Comparison of ENCODE assay signal across 11 mouse cellular contexts in genomic region chr2:85131724-85132123, GRCm38 (mm10). TPM values are rescaled to one million over a fixed set of nuclear protein-coding genes. Genes with fewer than 3 reads are reported as not detected.
A peak's percentile ranks its signal among the peaks of the same experiment; 100 is the strongest.
DNase-seq lines count a peak whose midpoint lies in the region; ATAC-seq lines count a peak whose summit lies in the region.
"Had no signal": no experiment of that assay in that cellular context is flagged by ENCODE, and none has a peak within 500 bp of the region (broad histone marks: within the 10 kb centered on the region; RNA-seq: fewer than 3 reads in every experiment).

No protein-coding gene starts in this region.

- no peak overlapping the region for H3K4me3 ChIP-seq in limb, embryonic 15.5 days
- no peak overlapping the region for H3K4me3 ChIP-seq in limb, embryonic 10.5 days
- H3K4me3 ChIP-seq: left cerebral cortex, adult 2 months had no signal

- 0 out of 2 replicates have a peak, but pooled peaks cover 1% of the 10 kb centered on the region for H3K27me3 ChIP-seq in limb, embryonic 15.5 days
- peaks cover 6% of the 10 kb centered on the region; the same call in 1 of the 2 replicates for H3K27me3 ChIP-seq in limb, embryonic 10.5 days (ENCODE audit: low read depth, poor library complexity, severe bottlenecking)

- ATAC-seq in limb, embryonic 15.5 days (ENCODE audit: insufficient number of reproducible peaks, low FRiP score, low TSS enrichment, low read depth): peak; percentile 56; the same call in 1 of the 2 replicates
- ATAC-seq in erythroid progenitor cell, adult 5-6 weeks (replicated peaks; ENCODE audit: low FRiP score, poor library complexity, severe bottlenecking): 0 out of 2 replicates have a peak, but pooled peaks have one; percentile 17

- H3K9me3 ChIP-seq in limb, embryonic 15.5 days: no peaks in the 10 kb centered on the region
- H3K9me3 ChIP-seq in limb, embryonic 10.5 days (replicated peaks): no peaks in the 10 kb centered on the region

- H3K27ac ChIP-seq in limb, embryonic 15.5 days: no peak overlapping the region
- H3K27ac ChIP-seq in limb, embryonic 10.5 days: no peak overlapping the region
- H3K27ac ChIP-seq: left cerebral cortex, adult 2 months had no signal

- H3K4me1 ChIP-seq in limb, embryonic 15.5 days: no peaks in the 10 kb centered on the region
- H3K4me1 ChIP-seq in limb, embryonic 10.5 days: peaks cover 23% of the 10 kb centered on the region

- no peak overlapping the region for H3K4me2 ChIP-seq in limb, embryonic 15.5 days

- intact Hi-C loops in heart, postnatal 25 days (cut with DNase I): no loop called here

- peak; percentile 96 for DNase-seq in heart, adult 11 months
- DNase-seq in heart, postnatal 25 days (ENCODE audit: low spot score): no peak
- DNase-seq in limb, embryonic 10.5 days (ENCODE audit: low spot score): no peak
- DNase-seq in lung, postnatal 4 days: peak; percentile 35 to 76
- DNase-seq in urinary bladder, postnatal 25 days (ENCODE audit: low spot score): no peak
- DNase-seq in adipocyte (ENCODE audit: low spot score): no peak
- DNase-seq: adrenal gland, adult 2 months; cerebellum, adult 11-12 months had no signal

- WGBS in limb, embryonic 15.5 days: 0% methylated on average over 1 of the region's 1 CpGs
- 4% methylated on average over 1 of the region's 1 CpGs for WGBS in limb, embryonic 10.5 days

- H3K9ac ChIP-seq in limb, embryonic 15.5 days: no peak overlapping the region

- H3K36me3 ChIP-seq in limb, embryonic 15.5 days: no peaks in the 10 kb centered on the region
- H3K36me3 ChIP-seq in limb, embryonic 10.5 days: no peaks in the 10 kb centered on the region

RNA-seq across cellular contexts. Expression of gene Aplnr, which starts 4.3 kb away (rescaled TPM):
- 10 to 100 TPM; 48.6 to 54.3 TPM for total RNA-seq in heart, postnatal 25 days (2021)
- polyA plus RNA-seq in limb, embryonic 15.5 days (2015; fragmentation: Nextera tagmentation; extraction: Ambion mirVana): 54.1 and 62.0 TPM in 2 replicates
- 32.9 and 40.6 TPM in 2 replicates for polyA plus RNA-seq in limb, embryonic 10.5 days (2016; fragmentation: Nextera tagmentation; extraction: Ambion mirVana)
- total RNA-seq in erythroid progenitor cell, adult 5-6 weeks (2015; ENCODE audit: low replicate concordance): 1.3 TPM in 1 of 2 replicates, not detected in the other
- not detected in 2 replicates for total RNA-seq in erythroid progenitor cell, adult 5-6 weeks (2017; ENCODE audit: low replicate concordance)

Comparison
In these comparisons a context has a peak if more than half of its experiments do, and no peak if none do; other contexts are left out.
1. DNase-seq: peak in heart, adult 11 months (single experiment) and lung, postnatal 4 days (2 of 2); none in heart, postnatal 25 days (single experiment), limb, embryonic 10.5 days (single experiment), urinary bladder, postnatal 25 days (single experiment) and adipocyte (single experiment).
2. RNA of gene Aplnr, which starts 4.3 kb away (total RNA-seq): 48.6 to 54.3 TPM in heart, postnatal 25 days; 1.3 TPM in erythroid progenitor cell, adult 5-6 weeks; every median in the first group is over 10 times any median in the second.